Mouse (Mus musculus) stomach, embryonic 16.5 days (tissue): ENCODE measurements at regions not wholly inside any gene's neighbourhood (a gene's known extent, or its start where the extent isn't known, plus 50 kb on each side); places are given as distances from the start of the nearest gene placed in this dataset.

Source experiments
- ATAC-seq: fragments of 200-750 bp; cut with Nextera tagmentation; 2 replicates; pipeline ENCODE4 v1.8.0; 2017; ENCODE audit warnings: moderate number of reproducible peaks, moderate TSS enrichment; ENCODE audit not compliant: insufficient read depth, low FRiP score
- H3K27ac ChIP-seq: fragments of 300-500 bp; sonication (generic); 2 replicates; pipeline ENCODE4 v1.5.1; 2014; ENCODE audit warnings: low read length
- H3K27me3 ChIP-seq: fragments of 300-500 bp; sonication (generic); 2 replicates; pipeline ENCODE4 v1.6.1; 2014; ENCODE audit warnings: low read length, control low read depth, mixed read lengths; ENCODE audit not compliant: control insufficient read depth, insufficient read depth
- H3K36me3 ChIP-seq: fragments of 300-500 bp; sonication (generic); 2 replicates; pipeline ENCODE4 v1.6.1; 2014; ENCODE audit warnings: low read length; ENCODE audit not compliant: control insufficient read depth, insufficient read depth
- H3K4me1 ChIP-seq: fragments of 300-500 bp; sonication (generic); 2 replicates; pipeline ENCODE4 v1.6.1; 2014; ENCODE audit warnings: low read length, control low read depth, mixed read lengths; ENCODE audit not compliant: control insufficient read depth, insufficient read depth
- H3K4me2 ChIP-seq: fragments of 300-500 bp; sonication (generic); 2 replicates; pipeline ENCODE4 v1.6.1; 2014; ENCODE audit warnings: low read depth, low read length, mixed read lengths
- H3K4me3 ChIP-seq: fragments of 300-500 bp; sonication (generic); replicated peaks from 2 replicates; pipeline ENCODE4 v1.5.1; 2014; ENCODE audit warnings: mild to moderate bottlenecking, low read length
- H3K9ac ChIP-seq: fragments of 300-500 bp; sonication (generic); 2 replicates; pipeline ENCODE4 v1.6.1; 2014; ENCODE audit warnings: low read length
- H3K9me3 ChIP-seq: fragments of 300-500 bp; sonication (generic); replicated peaks from 2 replicates; pipeline ENCODE4 v1.6.1; 2016; ENCODE audit warnings: low read length, control low read depth; ENCODE audit not compliant: control insufficient read depth
- WGBS: fragments of 180-500 bp; shearing (Covaris S2); extraction: QIAGEN DNeasy Blood & Tissue Kit; methylation state at CpG from one replicate; pipeline ENCODE4 v1.1.7; 2014; 5-methylcytosine and 5-hydroxymethylcytosine counted together

DNA sequence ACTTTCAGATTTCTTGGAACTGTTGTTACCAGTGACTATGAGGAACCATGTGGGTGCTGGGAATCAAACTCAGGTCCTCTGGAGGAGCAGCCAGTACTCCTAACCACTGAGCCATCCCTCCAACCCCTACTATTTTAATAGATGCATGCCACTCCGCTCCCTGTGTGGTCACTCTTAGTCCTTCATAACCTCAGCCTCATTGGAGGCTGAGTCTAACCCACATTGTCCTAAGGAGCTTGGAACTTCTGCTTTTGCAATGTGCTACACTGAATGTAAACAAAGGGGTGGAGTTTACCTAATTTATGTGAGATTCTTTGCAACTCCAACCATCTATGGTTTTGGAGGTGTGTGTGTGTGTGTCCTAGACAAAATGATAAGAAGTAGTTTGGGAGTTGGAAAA, 122.7 kb upstream of the Tut7 start:
- Histone ChIP-seq H3K27me3 (no peaks in the 10 kb centered on the region), H3K36me3 (no peaks in the 10 kb centered on the region), H3K9me3 (no peaks in the 10 kb centered on the region), H3K9ac (no peak overlapping the region), H3K4me2 (no peak overlapping the region), H3K4me3 (no peak overlapping the region), H3K27ac (no peak overlapping the region), H3K4me1 (no peaks in the 10 kb centered on the region)
- WGBS: 83% methylated on average over 1 of the region's 1 CpGs
- no peak for ATAC-seq

GRCm38 (mm10) chr13:59943602-59944140, 120.7 kb upstream of the Tut7 start:
- ATAC-seq: no peak
- no peaks in the 10 kb centered on the region for H3K4me1 ChIP-seq
- no peak overlapping the region for H3K4me2 ChIP-seq
- H3K9ac ChIP-seq: no peak overlapping the region
- H3K36me3 ChIP-seq: no peaks in the 10 kb centered on the region
- WGBS: 60% methylated on average over 5 of the region's 5 CpGs
- no peak overlapping the region for H3K4me3 ChIP-seq
- no peaks in the 10 kb centered on the region for H3K27me3 ChIP-seq
- H3K9me3 ChIP-seq: no peaks in the 10 kb centered on the region
- H3K27ac ChIP-seq: no peak overlapping the region

GRCm38 (mm10) chr13:59943020-59943419, 120.1 kb upstream of the Tut7 start:
- Histone ChIP-seq H3K4me1 (no peaks in the 10 kb centered on the region), H3K4me2 (no peak overlapping the region), H3K27ac (no peak overlapping the region), H3K4me3 (no peak overlapping the region), H3K36me3 (no peaks in the 10 kb centered on the region), H3K9me3 (no peaks in the 10 kb centered on the region), H3K27me3 (no peaks in the 10 kb centered on the region), H3K9ac (no peak overlapping the region)
- ATAC-seq: no peak
- 82% methylated on average over 3 of the region's 3 CpGs for WGBS

DNA sequence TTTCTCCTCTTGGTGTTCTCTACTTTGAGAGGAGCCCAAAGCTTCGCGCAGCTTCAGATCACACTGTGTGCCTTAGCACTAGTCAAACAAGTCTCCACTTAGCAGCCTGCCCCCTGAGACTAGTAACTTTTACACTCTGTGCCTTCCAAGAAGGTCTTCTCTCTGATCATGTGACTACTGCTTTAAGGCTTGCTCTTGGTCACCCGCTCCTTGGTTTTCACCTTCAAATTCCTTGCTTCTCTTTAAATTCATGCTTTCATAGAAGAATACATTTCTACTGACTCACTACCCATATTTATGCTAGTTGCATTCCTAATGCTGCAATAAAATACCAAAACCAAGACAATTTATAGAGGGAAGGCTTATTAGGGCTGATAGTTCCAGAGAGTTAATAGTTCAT, 118.6 kb upstream of the Tut7 start:
- no peak overlapping the region for H3K27ac ChIP-seq
- ATAC-seq: no peak
- H3K36me3 ChIP-seq: no peaks in the 10 kb centered on the region
- no peaks in the 10 kb centered on the region for H3K27me3 ChIP-seq
- no peak overlapping the region for H3K4me2 ChIP-seq
- no peak overlapping the region for H3K4me3 ChIP-seq
- no peak overlapping the region for H3K9ac ChIP-seq
- WGBS: 57% methylated on average over 3 of the region's 3 CpGs
- no peaks in the 10 kb centered on the region for H3K4me1 ChIP-seq
- H3K9me3 ChIP-seq: no peaks in the 10 kb centered on the region

- H3K9ac ChIP-seq: no peak overlapping the region
- no peak overlapping the region for H3K4me2 ChIP-seq
- no peaks in the 10 kb centered on the region for H3K36me3 ChIP-seq
- no peaks in the 10 kb centered on the region for H3K4me1 ChIP-seq
- H3K4me3 ChIP-seq: no peak overlapping the region
- WGBS: 29% methylated on average over 16 of the region's 16 CpGs
- H3K27ac ChIP-seq: no peak overlapping the region
- ATAC-seq: no peak
- H3K27me3 ChIP-seq: no peaks in the 10 kb centered on the region
- no peaks in the 10 kb centered on the region for H3K9me3 ChIP-seq
Observed at GRCm38 (mm10) chr13:59940414-59941205, 117.7 kb upstream of the Tut7 start.

DNA sequence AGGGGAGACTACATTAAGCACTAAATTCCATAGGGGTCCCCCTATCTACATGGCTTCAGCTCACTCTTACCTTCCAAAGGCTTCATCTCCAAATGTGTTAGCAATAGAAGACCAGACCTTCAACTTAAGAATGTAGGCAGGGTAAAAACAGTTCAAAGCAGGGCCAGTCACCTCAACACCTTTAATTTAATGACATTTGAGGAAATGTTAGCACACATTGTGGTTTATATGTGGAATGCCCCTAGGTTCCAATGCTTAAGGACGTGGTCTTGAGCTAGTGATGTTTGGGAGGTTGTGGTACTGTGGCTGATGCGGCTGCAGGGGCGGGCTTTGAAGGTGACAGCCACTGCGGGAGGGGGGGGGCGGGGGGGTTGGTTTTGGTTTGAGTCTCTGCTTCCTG, 116.9 kb upstream of the Tut7 start:
- ATAC-seq: no peak
- H3K4me3 ChIP-seq: no peak overlapping the region
- H3K36me3 ChIP-seq: no peaks in the 10 kb centered on the region
- no peak overlapping the region for H3K9ac ChIP-seq
- no peaks in the 10 kb centered on the region for H3K4me1 ChIP-seq
- no peaks in the 10 kb centered on the region for H3K27me3 ChIP-seq
- no peak overlapping the region for H3K4me2 ChIP-seq
- H3K9me3 ChIP-seq: no peaks in the 10 kb centered on the region
- 53% methylated on average over 5 of the region's 5 CpGs for WGBS
- no peak overlapping the region for H3K27ac ChIP-seq

DNA sequence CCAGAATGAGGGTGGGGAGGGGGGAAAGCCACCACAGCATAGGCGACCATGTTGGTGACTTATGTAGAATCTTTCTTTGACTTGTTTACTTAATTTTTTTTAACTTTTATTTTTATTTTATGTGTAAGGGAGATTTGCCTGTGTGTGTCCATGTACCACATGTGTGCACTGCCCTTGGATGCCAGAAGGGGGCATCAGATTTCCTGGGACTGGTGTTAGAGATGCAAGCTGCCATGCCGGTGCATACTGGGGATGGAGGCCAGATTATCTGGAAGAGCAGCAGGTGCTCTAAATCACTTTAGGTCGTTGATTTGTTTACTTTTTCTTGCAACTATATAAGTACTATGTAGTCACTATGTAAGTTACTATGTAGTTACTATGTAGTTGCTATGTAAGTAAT, 114.2 kb upstream of the Tut7 start:
- Histone ChIP-seq H3K27ac (no peak overlapping the region), H3K4me2 (no peak overlapping the region), H3K9me3 (no peaks in the 10 kb centered on the region), H3K36me3 (no peaks in the 10 kb centered on the region), H3K27me3 (no peaks in the 10 kb centered on the region), H3K4me1 (no peaks in the 10 kb centered on the region), H3K4me3 (no peak overlapping the region), H3K9ac (no peak overlapping the region)
- no peak for ATAC-seq
- 59% methylated on average over 3 of the region's 3 CpGs for WGBS

- Histone ChIP-seq H3K4me3 (no peak overlapping the region), H3K4me1 (no peaks in the 10 kb centered on the region), H3K27me3 (no peaks in the 10 kb centered on the region), H3K9ac (no peak overlapping the region), H3K27ac (no peak overlapping the region), H3K36me3 (no peaks in the 10 kb centered on the region), H3K9me3 (no peaks in the 10 kb centered on the region), H3K4me2 (no peak overlapping the region)
- WGBS: 43% methylated on average over 1 of the region's 1 CpGs
- ATAC-seq: no peak
Observed at GRCm38 (mm10) chr13:59934556-59934955, 111.6 kb upstream of the Tut7 start.

DNA sequence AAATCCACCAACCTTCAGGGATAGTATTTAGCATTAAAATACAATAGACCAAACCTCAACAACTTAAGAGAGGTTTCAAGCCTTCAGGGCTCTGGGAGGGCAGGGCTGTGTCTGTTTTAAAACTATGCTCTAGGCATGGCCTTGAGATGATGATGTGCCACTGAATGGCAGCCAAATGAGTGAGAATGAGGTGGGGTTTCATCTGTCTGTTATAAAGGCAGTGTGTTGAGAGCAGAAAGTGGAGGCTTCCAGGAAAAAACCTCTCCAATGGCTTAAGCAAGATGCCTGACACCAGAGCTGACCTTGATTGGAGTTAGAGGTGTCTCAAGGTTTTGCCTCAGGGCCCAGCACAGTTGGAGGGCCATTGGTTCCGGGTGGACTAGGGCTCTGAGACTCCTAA, 111.1 kb upstream of the Tut7 start:
- Histone ChIP-seq H3K36me3 (no peaks in the 10 kb centered on the region), H3K27ac (no peak overlapping the region), H3K9me3 (no peaks in the 10 kb centered on the region), H3K4me3 (no peak overlapping the region), H3K27me3 (no peaks in the 10 kb centered on the region), H3K9ac (no peak overlapping the region), H3K4me2 (no peak overlapping the region), H3K4me1 (no peaks in the 10 kb centered on the region)
- ATAC-seq: no peak
- 74% methylated on average over 1 of the region's 1 CpGs for WGBS
